Mouse (Mus musculus) small intestine, adult 2 months (tissue): ENCODE measurements around the gene Itga3.

Source experiments
- CTCF ChIP-seq: fragments of 200-500 bp; IDR thresholded peaks from 2 replicates; pipeline ENCODE4 v1.5.1; 2012; ENCODE audit warnings: low read depth, mild to moderate bottlenecking, control low read depth, inconsistent platforms, low read length, moderate library complexity, mixed read lengths; ENCODE audit not compliant: insufficient replicate concordance, insufficient read length; ENCODE audit errors: extremely low read depth
- POLR2A ChIP-seq: fragments of 200-500 bp; IDR thresholded peaks from 2 replicates; pipeline ENCODE4 v1.6.1; 2012; ENCODE audit warnings: low read depth, mild to moderate bottlenecking, control low read depth, inconsistent platforms, low read length, moderate library complexity

GRCm38 (mm10) chr11:95109000-95109399 is 32.4 kb upstream of the Itga3 start:
- no peak for TF ChIP-seq CTCF
- TF ChIP-seq POLR2A = no peak
